Comparison of ENCODE assay signal across 13 mouse cellular contexts in the genomic region with DNA sequence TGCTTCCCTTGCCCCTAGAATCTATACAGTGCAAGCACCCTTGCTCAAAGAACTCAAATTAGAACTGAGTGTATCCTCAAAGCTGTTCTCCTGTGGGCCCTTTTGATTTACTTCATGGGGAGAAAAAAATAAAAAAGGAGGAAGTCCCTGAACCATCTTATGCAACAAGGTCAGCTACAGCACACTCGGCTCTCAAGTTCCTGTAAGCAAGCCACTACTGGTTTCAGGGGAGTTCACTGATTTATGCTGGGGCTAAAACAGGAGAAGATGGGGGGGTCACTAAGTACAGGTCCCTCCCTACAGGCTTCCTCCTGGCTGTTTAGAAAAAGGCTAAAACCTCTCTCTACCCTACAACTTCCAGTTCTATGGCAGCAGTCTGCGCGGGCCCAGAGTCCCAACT. TPM values are rescaled to one million over a fixed set of nuclear protein-coding genes. Genes with fewer than 3 reads are reported as not detected.
DNase-seq lines count a peak whose midpoint lies in the region; ATAC-seq and TF ChIP-seq lines count a peak whose summit lies in the region.
"Had no signal": no experiment of that assay in that cellular context is flagged by ENCODE, and none has a peak within 500 bp of the region (broad histone marks: within the 10 kb centered on the region; RNA-seq: fewer than 3 reads in every experiment).

No protein-coding gene starts in this region.

- 42% methylated on average over 3 of the region's 3 CpGs for WGBS in lung, adult 2 months
- 87% methylated on average over 3 of the region's 3 CpGs for whole genome bisulfite sequencing in hindbrain, embryonic 12.5 days

- TF ChIP-seq CTCF in gastrocnemius, adult 2 months (IDR thresholded peaks at IDR 0.05): no peak
- no peak for TF ChIP-seq CTCF in lung, adult 2 months (IDR thresholded peaks at IDR 0.05; ENCODE audit: insufficient read depth, low read length)

- H3K27me3 ChIP-seq in hindbrain, embryonic 12.5 days: no peaks in the 10 kb centered on the region
- H3K27me3 ChIP-seq: hindbrain, embryonic 15.5 days had no signal

- no peak for TF ChIP-seq POLR2A in lung, adult 2 months (IDR thresholded peaks at IDR 0.05; ENCODE audit: borderline replicate concordance, extremely low read depth, low read depth, low read length)

- DNase-seq in gastrocnemius, adult 2 months: no peak
- DNase-seq in gastrocnemius, postnatal 36 days: no peak
- peak; percentile 38 to 48 for DNase-seq in lung, adult 18-20 months
- DNase-seq in lung, adult 2 months: no peak
- DNase-seq in adrenal gland, postnatal 25 days: no peak
- DNase-seq: cerebellum, adult 11-12 months; gastrocnemius, postnatal 10 days; thymus, adult 18-20 months had no signal

- intact Hi-C loops in gastrocnemius, adult 2 months (cut with DNase I): no loop called here
- intact Hi-C loops in gastrocnemius, postnatal 36 days (cut with DNase I): no loop called here

- no peaks in the 10 kb centered on the region for H3K36me3 ChIP-seq in hindbrain, embryonic 12.5 days
- H3K36me3 ChIP-seq: hindbrain, embryonic 15.5 days had no signal

- peak overlapping the region; percentile 88 for H3K27ac ChIP-seq in gastrocnemius, adult 2 months
- H3K27ac ChIP-seq in hindbrain, embryonic 12.5 days: no peak overlapping the region
- H3K27ac ChIP-seq: hindbrain, embryonic 15.5 days had no signal

- no peaks in the 10 kb centered on the region for H3K9me3 ChIP-seq in hindbrain, embryonic 12.5 days (replicated peaks)
- H3K9me3 ChIP-seq: hindbrain, embryonic 15.5 days had no signal

- peaks cover 29% of the 10 kb centered on the region for H3K4me1 ChIP-seq in lung, adult 2 months (ENCODE audit: control insufficient read depth, insufficient read depth, low read length)
- H3K4me1 ChIP-seq in hindbrain, embryonic 12.5 days: peaks cover 2% of the 10 kb centered on the region; the same call in 1 of the 2 replicates
- H3K4me1 ChIP-seq: hindbrain, embryonic 15.5 days had no signal

- no peak overlapping the region for H3K4me3 ChIP-seq in gastrocnemius, adult 2 months
- H3K4me3 ChIP-seq in lung, adult 2 months (replicated peaks; ENCODE audit: extremely low read depth, low read depth, low read length): no peak overlapping the region
- no peak overlapping the region for H3K4me3 ChIP-seq in hindbrain, embryonic 12.5 days
- H3K4me3 ChIP-seq: hindbrain, embryonic 15.5 days had no signal

- peak; percentile 72 to 81 for ATAC-seq in hematopoietic stem cell, adult 5-6 weeks (replicated peaks in 1 of 2; ENCODE audit: insufficient read depth in 1 of 2, low FRiP score in 2 of 2, low TSS enrichment in 1 of 2, low read depth in 1 of 2, poor library complexity in 2 of 2, severe bottlenecking in 2 of 2)
- ATAC-seq in neutrophil, adult 5-6 weeks (ENCODE audit: extremely low read depth, insufficient number of reproducible peaks, low FRiP score, poor library complexity, severe bottlenecking): peak; percentile 63
- ATAC-seq in hindbrain, embryonic 12.5 days (ENCODE audit: low FRiP score): no peak
- ATAC-seq: CD4-positive, CD25-positive, alpha-beta regulatory T cell, adult 4 months had no signal

- no peak overlapping the region for H3K4me2 ChIP-seq in hindbrain, embryonic 12.5 days (replicated peaks)
- H3K4me2 ChIP-seq: hindbrain, embryonic 15.5 days had no signal

- H3K9ac ChIP-seq in hindbrain, embryonic 12.5 days: no peak overlapping the region
- H3K9ac ChIP-seq: hindbrain, embryonic 15.5 days had no signal

RNA-seq across cellular contexts. Expression of gene Wipf1, which starts 17.5 kb away (rescaled TPM):
- 10 to 100 TPM in 1 of 2 experiments, 1 to 10 TPM in 1; 7.0 to 11.7 TPM for total RNA-seq in gastrocnemius, adult 2 months (2021)
- 1 to 10 TPM; 9.7 to 9.8 TPM for total RNA-seq in gastrocnemius, postnatal 36 days (2021)
- polyA plus RNA-seq in lung, adult 2 months (2012; rRNA removed): 23.1 and 23.8 TPM in 2 replicates
- total RNA-seq in hematopoietic stem cell, adult 5-6 weeks (2017): 18.8 and 24.3 TPM in 2 replicates
- total RNA-seq in neutrophil, adult 5-6 weeks (2017): 104 and 109 TPM in 2 replicates
- 7.3 and 8.7 TPM in 2 replicates for polyA plus RNA-seq in hindbrain, embryonic 12.5 days (2016; fragmentation: Nextera tagmentation; extraction: Ambion mirVana)
- 14.9 and 17.0 TPM in 2 replicates for total RNA-seq in adrenal gland, postnatal 25 days (2021)

Comparison
In these comparisons a context has a peak if more than half of its experiments do, and no peak if none do; other contexts are left out.
1. DNase-seq: peak in lung, adult 18-20 months (2 of 2); none in gastrocnemius, adult 2 months (single experiment), gastrocnemius, postnatal 36 days (0 of 2), lung, adult 2 months (single experiment) and adrenal gland, postnatal 25 days (single experiment).